Mouse (Mus musculus) intestine, embryonic 16.5 days (tissue): Measurements from ENCODE around the gene Npb. TPM values are rescaled to one million over a fixed set of nuclear protein-coding genes. Genes with fewer than 3 reads are reported as not detected.
A peak's percentile ranks its signal among the peaks of the same experiment; 100 is the strongest.

Experiments used
- ATAC-seq: fragments of 200-750 bp; cut with Nextera tagmentation; 2 replicates; pipeline ENCODE4 v1.8.0; 2017; ENCODE audit warnings: moderate TSS enrichment, moderate library complexity
- H3K27ac ChIP-seq: fragments of 300-500 bp; sonication (generic); 2 replicates; pipeline ENCODE4 v1.5.1; 2014; ENCODE audit warnings: mild to moderate bottlenecking, low read length
- H3K27me3 ChIP-seq: fragments of 300-500 bp; sonication (generic); replicated peaks from 2 replicates; pipeline ENCODE4 v1.6.1; 2014; ENCODE audit warnings: low read length, control low read depth, mixed read lengths; ENCODE audit not compliant: control insufficient read depth, insufficient read depth
- H3K36me3 ChIP-seq: fragments of 300-500 bp; sonication (generic); 2 replicates; pipeline ENCODE4 v1.6.1; 2014; ENCODE audit warnings: low read length, control low read depth; ENCODE audit not compliant: control insufficient read depth, insufficient read depth
- H3K4me1 ChIP-seq: fragments of 300-500 bp; sonication (generic); 2 replicates; pipeline ENCODE4 v1.6.1; 2014; ENCODE audit warnings: low read length, control low read depth, mixed read lengths; ENCODE audit not compliant: control insufficient read depth, insufficient read depth
- H3K4me2 ChIP-seq: fragments of 300-500 bp; sonication (generic); 2 replicates; pipeline ENCODE4 v1.6.1; 2014; ENCODE audit warnings: low read depth, low read length, control low read depth
- H3K4me3 ChIP-seq: fragments of 300-500 bp; sonication (generic); 2 replicates; pipeline ENCODE4 v1.5.1; 2014; ENCODE audit warnings: mild to moderate bottlenecking, low read length
- H3K9ac ChIP-seq: fragments of 300-500 bp; sonication (generic); 2 replicates; pipeline ENCODE4 v1.6.1; 2014; ENCODE audit warnings: low read depth, low read length
- H3K9me3 ChIP-seq: fragments of 300-500 bp; sonication (generic); 2 replicates; pipeline ENCODE4 v1.6.1; 2016; ENCODE audit warnings: low read length, control low read depth; ENCODE audit not compliant: control insufficient read depth
- WGBS: fragments of 180-500 bp; shearing (Covaris S2); extraction: QIAGEN DNeasy Blood & Tissue Kit; methylation state at CpG from one replicate; pipeline ENCODE4 v1.1.7; 2014; 5-methylcytosine and 5-hydroxymethylcytosine counted together
- polyA plus RNA-seq: library from polyadenylated mRNA; unstranded; fragments of >200 nt; fragmentation: Nextera tagmentation; extraction: Ambion mirVana; gene quantifications from 2 replicates; pipeline ENCODE4 v1.2.1, GENCODE M21; 2015

Gene Npb
- polyA plus RNA-seq, 1 experiment from 2014 or later: 3.8 TPM

DNA sequence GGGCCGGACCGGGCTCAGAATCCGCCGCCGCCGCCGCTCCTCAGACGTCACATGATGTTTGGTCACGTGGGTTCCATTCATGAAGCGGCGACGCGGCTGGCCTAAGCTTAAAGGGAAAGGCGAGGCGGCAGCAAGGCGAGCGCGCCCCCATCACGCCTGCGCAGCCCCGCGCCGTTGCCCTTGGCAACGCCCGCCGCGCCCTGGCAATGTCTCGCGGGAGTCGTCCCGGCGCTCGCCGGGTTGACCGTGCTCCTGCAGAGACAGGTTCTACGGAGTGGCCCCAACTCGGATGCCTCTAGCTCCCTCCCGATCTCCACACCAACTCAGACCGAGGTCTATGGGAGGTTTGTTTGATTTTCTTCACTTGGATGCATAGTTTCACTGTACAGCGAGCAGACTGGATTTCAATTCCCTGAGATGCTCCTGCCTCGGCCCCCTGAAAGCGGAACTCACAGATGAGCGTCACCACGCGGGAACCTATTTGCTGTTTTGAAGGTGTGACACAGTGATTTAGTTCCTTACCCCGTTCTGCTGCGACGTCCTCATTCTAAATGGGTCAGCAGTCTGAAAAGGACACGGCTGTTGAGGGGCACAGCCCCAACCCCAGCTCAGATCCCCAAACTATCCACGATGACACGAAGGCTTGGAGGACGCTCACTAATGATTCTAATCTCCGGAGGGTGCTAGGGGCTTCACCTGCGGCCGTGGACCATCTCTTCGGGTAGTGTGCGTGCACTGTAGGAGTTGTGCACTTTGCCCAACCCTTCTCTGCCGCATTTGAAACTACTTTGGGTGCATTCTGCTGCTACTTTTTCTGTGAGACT is 25.5 kb downstream of the Npb start, which contains the start of gene Mafg:
TSS of gene Mafg (minus strand) at position 81 of the 824 bp plus-strand sequence.
- H3K4me3 ChIP-seq: peak within 1 kb of the TSS; percentile 80
- WGBS: 13% methylated on average over 44 of the region's 58 CpGs

DNA sequence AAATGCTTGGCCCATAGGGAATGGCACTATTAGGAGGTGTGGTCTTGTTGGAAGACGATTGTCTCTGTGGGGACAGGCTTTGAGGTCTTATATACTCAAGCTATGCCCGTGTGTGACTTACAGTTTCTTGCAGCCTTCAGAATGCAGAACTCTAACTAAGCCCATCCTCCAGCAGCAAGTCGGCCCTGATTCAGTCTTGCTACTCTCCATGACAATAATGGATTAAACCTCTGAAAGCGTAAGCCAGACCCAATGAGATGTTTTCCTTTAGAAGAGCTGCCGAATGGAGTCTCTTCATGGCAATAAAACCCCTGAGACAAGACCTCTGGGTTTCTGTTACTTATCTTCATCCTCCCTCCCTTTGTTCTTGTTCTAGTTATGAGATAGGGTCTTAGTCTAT is 26.5 kb downstream of the Npb start:
- H3K27me3 ChIP-seq: no peaks in the 10 kb centered on the region
- H3K36me3 ChIP-seq: no peaks in the 10 kb centered on the region
- no peak overlapping the region for H3K9ac ChIP-seq
- H3K9me3 ChIP-seq: no peaks in the 10 kb centered on the region
- WGBS: 77% methylated on average over 5 of the region's 5 CpGs
- no peak overlapping the region for H3K4me2 ChIP-seq
- H3K4me3 ChIP-seq: no peak overlapping the region
- H3K27ac ChIP-seq: no peak overlapping the region
- ATAC-seq: no peak
- H3K4me1 ChIP-seq: peaks cover 28% of the 10 kb centered on the region

More for the DNA sequence above, 25.5 kb downstream of the Npb start, which contains the start of gene Mafg:
- Histone ChIP-seq H3K27me3 (no peaks in the 10 kb centered on the region), H3K9me3 (no peaks in the 10 kb centered on the region), H3K4me2 (peak within 1 kb of the TSS; percentile 84), H3K27ac (peak within 1 kb of the TSS; percentile 87), H3K9ac (peak within 1 kb of the TSS; percentile 92), H3K4me1 (peaks cover 32% of the 10 kb centered on the region), H3K36me3 (peaks cover 3% of the 10 kb centered on the region; the same call in 1 of the 2 replicates)
- ATAC-seq: peak; percentile 86

DNA sequence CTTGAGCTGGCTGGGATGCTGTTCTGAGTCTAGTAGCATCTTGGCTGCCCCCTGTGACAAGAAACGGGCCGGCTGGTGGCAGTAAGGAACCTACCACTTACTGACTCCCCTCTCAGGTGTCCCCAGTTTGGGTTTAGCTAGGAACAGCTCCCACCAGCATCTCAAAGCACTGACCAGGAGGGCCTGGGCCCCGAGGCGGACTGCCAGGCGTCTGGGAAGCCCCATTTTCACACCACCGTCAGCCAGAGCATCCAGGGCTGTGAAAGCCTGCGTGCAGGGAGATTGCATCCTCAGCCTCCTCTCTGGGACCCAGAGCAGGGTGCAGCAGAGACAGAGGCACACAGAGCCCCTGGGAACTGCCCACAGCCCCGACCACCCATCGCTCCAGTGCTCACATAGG is 33.0 kb downstream of the Npb start:
- H3K9ac ChIP-seq: no peak overlapping the region; the same call in 1 of the 2 replicates

DNA sequence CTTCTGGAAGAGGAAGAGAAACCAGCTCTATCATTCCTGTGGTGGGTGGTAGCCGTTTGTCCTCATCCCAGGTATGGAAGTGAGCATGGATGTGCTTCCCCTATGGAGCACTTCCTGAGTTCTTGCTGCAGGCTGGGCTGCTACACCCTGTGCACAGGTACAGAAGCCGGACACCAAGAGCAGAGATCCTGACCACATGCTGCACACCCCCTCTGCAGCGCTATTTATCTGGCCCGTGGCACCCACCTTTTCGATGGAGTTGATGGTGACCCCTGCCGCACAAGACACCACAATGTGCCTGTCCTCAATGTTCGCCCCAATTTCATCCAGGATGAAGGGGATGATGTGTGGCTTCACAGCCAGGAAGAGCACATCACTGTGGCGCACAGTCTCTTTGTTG is 33.6 kb downstream of the Npb start:
- WGBS: 83% methylated on average over 8 of the region's 8 CpGs
- ATAC-seq: no peak
- Histone ChIP-seq H3K36me3 (no peaks in the 10 kb centered on the region), H3K9ac (no peak overlapping the region), H3K4me1 (peaks cover 11% of the 10 kb centered on the region), H3K4me3 (no peak overlapping the region), H3K4me2 (no peak overlapping the region), H3K27me3 (no peaks in the 10 kb centered on the region), H3K27ac (no peak overlapping the region), H3K9me3 (no peaks in the 10 kb centered on the region)

More for the DNA sequence above, 33.0 kb downstream of the Npb start:
- no peak overlapping the region for H3K4me3 ChIP-seq
- H3K36me3 ChIP-seq: no peaks in the 10 kb centered on the region
- no peak overlapping the region for H3K4me2 ChIP-seq
- peaks cover 11% of the 10 kb centered on the region for H3K4me1 ChIP-seq
- no peak for ATAC-seq
- 57% methylated on average over 9 of the region's 9 CpGs for whole genome bisulfite sequencing
- no peaks in the 10 kb centered on the region for H3K9me3 ChIP-seq
- no peak overlapping the region for H3K27ac ChIP-seq
- H3K27me3 ChIP-seq: no peaks in the 10 kb centered on the region

GRCm38 (mm10) chr11:120642939-120643600 is 34.8 kb downstream of the Npb start:
- 1% methylated on average over 18 of the region's 18 CpGs for WGBS
- H3K4me3 ChIP-seq: peak overlapping the region; percentile 63
- peaks cover 14% of the 10 kb centered on the region for H3K4me1 ChIP-seq
- H3K9ac ChIP-seq: peak overlapping the region; percentile 80
- H3K9me3 ChIP-seq: no peaks in the 10 kb centered on the region
- ATAC-seq: peak; percentile 72
- H3K27ac ChIP-seq: no peak overlapping the region; the same call in 1 of the 2 replicates
- no peaks in the 10 kb centered on the region for H3K36me3 ChIP-seq
- H3K27me3 ChIP-seq: 0 out of 2 replicates have a peak, but pooled peaks cover 5% of the 10 kb centered on the region
- H3K4me2 ChIP-seq: peak overlapping the region; percentile 97

DNA sequence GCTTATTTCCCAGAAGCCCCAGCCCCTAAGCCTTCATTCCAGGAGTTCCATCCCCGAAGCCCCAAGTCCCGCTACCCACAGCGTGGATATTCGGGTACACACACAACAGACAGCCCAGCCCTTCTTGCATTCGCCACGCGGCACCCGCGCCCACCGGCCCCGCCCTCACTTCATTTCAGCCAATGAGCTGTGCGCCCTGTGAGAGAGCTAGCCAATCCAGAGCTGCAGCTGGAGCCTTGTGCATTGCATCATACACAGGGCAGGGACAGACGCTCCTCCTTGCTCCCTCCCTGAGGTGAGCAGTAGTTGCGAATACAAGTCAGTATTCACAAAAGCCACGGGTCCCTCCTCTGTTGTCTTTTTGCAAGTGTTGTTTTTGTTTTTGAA is 35.3 kb downstream of the Npb start, which contains the start of gene Pycr1:
TSS of gene Pycr1 (minus strand) at position 169 of the 387 bp plus-strand sequence.
- no peaks in the 10 kb centered on the region for H3K36me3 ChIP-seq
- peak; percentile 99 for ATAC-seq
- H3K27ac ChIP-seq: no peak within 1 kb of the TSS; the same call in 1 of the 2 replicates
- peaks cover 17% of the 10 kb centered on the region for H3K4me1 ChIP-seq
- no peaks in the 10 kb centered on the region for H3K9me3 ChIP-seq
- H3K27me3 ChIP-seq: peaks cover 7% of the 10 kb centered on the region; the same call in 1 of the 2 replicates
- peak within 1 kb of the TSS; percentile 97 for H3K4me2 ChIP-seq
- H3K4me3 ChIP-seq: peak within 1 kb of the TSS; percentile 63
- WGBS: under 1% methylated on average over 15 of the region's 15 CpGs
- H3K9ac ChIP-seq: peak within 1 kb of the TSS; percentile 80

DNA sequence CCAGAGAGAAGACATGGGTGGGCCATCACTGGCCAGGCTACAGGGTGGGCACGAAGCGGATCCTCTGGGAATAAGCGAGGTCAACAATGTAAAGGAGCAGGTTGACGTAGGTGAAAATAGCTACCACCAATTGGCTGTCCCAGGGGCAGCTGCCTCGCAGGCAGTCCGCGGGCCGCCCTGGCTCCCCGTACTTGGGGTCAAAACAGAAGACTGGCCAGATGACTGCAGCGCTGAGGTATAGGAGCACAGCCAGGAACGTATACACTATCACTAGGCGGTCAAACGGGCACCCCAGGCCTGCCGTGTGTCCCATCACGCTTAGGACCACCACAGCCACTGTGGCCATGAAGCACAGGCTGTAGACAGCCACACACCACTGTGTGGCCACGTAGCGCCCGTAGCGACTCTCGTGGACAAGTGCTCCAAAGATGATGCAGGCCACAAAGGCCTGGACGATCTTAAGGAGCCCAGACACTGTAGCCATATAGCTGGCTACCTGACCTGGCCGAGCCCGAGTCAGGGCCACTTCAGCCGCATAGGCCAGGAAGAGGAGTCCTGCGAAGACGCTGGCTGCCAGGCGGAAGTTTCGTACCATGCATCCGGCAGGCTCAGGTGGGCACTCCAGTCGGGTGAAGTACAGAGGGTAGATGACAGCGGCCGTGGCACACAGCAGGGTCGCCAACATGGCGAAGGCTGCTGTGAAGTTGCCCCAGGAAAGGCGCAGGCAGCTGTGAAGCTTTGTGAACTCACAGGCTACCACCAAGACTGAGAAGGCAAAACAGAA is 39.0 kb downstream of the Npb start:
- Histone ChIP-seq H3K36me3 (no peaks in the 10 kb centered on the region), H3K27me3 (peaks cover 7% of the 10 kb centered on the region), H3K4me2 (no peak overlapping the region), H3K4me3 (no peak overlapping the region), H3K9me3 (no peaks in the 10 kb centered on the region), H3K9ac (peak overlapping the region; percentile 48; the same call in 1 of the 2 replicates), H3K27ac (no peak overlapping the region), H3K4me1 (peaks cover 17% of the 10 kb centered on the region)
- no peak for ATAC-seq
- WGBS: 79% methylated on average over 35 of the region's 35 CpGs

GRCm38 (mm10) chr11:120648001-120648476 is 39.8 kb downstream of the Npb start, which contains the start of gene Myadml2:
Gene Myadml2 (minus strand): TSS chr11:120648158.
- peaks cover 7% of the 10 kb centered on the region for H3K27me3 ChIP-seq
- WGBS: 6% methylated on average over 13 of the region's 13 CpGs
- H3K36me3 ChIP-seq: no peaks in the 10 kb centered on the region
- peak within 1 kb of the TSS; percentile 48 for H3K9ac ChIP-seq
- peak within 1 kb of the TSS; percentile 48 for H3K4me2 ChIP-seq
- peaks cover 11% of the 10 kb centered on the region for H3K4me1 ChIP-seq
- no peak for ATAC-seq
- H3K9me3 ChIP-seq: no peaks in the 10 kb centered on the region
- no peak within 1 kb of the TSS for H3K27ac ChIP-seq
- H3K4me3 ChIP-seq: peak within 1 kb of the TSS; percentile 26
